Mouse (Mus musculus) adrenal gland, postnatal 4 days (tissue): ENCODE measurements around the gene Pam16. TPM values are rescaled to one million over a fixed set of nuclear protein-coding genes. Genes with fewer than 3 reads are reported as not detected.

ENCODE experiments used
- DNase-seq, 2 experiments: peaks; one replicate each; pipeline ENCODE4 v3.0.0; 2021 to 2022; ENCODE audit warnings: low spot score in 2 of 2, mixed read lengths in 2 of 2
- total RNA-seq, 2 experiments: library from RNA; stranded (reverse); gene quantifications; 2 replicates each; pipeline ENCODE4 v1.2.3; 2021

The Pam16 gene
- total RNA-seq, 2 experiments from 2014 or later: 68.8 to 72.6 TPM

DNA sequence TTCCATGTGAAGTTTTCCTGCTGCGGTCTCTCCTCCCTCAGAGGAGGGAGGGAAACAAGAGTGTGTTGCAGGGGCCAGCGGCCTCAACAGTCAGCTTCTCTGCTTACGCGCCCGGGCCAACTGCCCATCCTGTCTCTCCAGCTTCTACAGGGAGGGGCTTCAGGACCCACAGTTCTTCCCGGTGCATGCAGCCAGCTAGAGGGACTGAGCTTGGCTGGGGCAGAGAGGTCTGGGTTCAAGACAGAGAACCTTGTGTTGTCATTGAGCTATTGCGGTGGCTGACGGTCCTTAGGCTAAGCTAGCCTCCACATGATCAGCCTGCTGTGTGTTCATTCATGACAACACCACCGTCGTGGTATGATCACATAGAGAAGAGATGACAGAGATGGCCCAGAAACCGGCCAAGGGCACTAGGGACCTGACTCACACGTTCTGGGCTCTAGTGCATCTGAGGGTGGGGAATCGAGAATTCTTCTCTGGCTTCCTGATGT, 22.9 kb upstream of the Pam16 start:
- DNase-seq: no peak

GRCm38 (mm10) chr16:4646831-4647230, 22.0 kb upstream of the Pam16 start:
- DNase-seq: no peak

DNA sequence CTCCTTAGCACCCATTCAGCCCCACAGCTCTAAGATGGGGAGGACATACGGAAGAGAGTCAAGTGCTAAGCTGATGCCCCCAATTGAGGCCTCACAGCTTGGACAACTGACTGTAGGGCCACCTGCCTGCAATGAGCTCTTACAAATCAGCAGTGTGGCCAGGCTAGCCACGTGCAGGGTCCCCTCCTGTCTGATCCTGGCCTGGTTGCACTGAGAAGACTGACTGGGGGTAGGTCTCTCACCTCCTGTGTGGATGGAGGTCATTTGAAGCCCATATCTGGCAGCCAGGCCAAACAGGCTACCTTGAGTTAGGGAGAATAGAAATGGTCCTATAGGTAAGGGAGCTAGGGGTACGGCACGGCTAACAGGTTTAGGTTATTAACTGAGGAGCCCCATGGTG, 21.1 kb upstream of the Pam16 start:
- DNase-seq: no peak

DNA sequence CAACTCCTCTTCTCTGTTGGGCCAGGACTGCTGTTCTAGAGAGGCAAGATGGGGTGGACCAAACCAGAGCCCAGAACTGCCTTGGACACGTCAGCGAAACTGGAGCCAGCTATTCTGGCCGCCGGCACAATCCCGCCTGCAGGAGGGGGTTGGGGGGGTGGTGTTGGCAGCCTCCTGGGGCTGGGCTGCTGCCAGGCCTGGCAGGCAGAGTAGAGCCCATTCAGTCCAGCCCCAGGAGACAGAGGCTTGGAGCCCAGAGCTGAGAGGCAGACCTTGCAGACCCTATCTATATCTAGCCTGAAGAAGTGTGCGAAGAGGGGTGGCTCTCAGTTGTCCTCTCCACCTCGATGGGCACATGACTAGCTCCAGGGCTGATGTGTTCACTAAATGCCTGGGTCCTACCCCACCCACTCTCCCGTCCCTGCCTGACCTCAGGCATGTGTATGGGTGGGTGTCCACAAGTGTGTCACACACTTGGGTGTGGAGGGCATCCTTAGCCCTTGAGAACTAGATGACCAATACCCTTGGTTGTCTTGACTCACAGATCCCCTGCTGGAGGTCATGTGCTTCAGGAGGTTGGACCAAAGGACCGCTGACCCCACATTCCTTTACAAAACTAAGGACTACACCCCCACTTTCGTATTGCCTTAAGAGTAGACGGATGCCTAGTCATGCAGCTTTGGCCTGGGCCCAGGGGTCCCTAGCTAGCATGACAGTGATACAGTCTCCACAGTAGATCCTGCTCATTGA, 19.1 kb upstream of the Pam16 start:
- peak in 1 of 2 experiments; percentile 63 for DNase-seq

GRCm38 (mm10) chr16:4642937-4643336, 18.1 kb upstream of the Pam16 start:
- DNase-seq: no peak

- DNase-seq: no peak
Observed at GRCm38 (mm10) chr16:4642190-4642589, 17.4 kb upstream of the Pam16 start.

DNA sequence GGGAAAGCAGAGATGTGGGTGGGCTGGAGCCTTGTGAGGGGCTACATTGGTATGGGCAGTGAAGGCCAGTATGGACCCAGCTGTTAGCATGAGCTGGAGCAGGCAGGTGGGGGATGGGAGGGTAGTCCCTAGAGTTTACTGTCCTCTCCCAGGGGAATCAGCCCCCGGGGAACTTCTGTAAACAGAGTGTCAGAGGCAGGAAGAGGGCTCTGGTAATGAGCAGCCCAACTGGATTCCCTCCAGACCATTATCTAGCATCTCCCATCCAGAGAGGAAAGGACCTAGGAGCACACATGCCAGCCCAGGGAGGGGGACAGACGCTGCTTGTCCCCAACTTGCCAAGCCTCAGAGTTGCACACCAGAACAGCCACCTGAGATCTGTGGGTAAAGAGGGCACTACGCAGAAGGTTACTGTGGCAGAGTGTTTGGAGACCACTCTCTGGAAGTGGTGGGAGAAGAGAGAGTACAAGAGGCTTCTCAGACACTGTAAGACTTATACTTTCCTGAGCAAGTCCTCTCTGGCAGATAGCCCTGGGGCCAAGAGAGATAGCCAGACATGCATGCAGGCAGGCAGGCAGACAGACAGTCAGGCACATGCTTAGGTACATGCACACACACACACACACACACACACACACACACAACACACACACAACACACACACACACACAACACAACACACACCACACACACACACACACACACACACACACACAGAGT, 16.5 kb upstream of the Pam16 start:
- no peak for DNase-seq

DNA sequence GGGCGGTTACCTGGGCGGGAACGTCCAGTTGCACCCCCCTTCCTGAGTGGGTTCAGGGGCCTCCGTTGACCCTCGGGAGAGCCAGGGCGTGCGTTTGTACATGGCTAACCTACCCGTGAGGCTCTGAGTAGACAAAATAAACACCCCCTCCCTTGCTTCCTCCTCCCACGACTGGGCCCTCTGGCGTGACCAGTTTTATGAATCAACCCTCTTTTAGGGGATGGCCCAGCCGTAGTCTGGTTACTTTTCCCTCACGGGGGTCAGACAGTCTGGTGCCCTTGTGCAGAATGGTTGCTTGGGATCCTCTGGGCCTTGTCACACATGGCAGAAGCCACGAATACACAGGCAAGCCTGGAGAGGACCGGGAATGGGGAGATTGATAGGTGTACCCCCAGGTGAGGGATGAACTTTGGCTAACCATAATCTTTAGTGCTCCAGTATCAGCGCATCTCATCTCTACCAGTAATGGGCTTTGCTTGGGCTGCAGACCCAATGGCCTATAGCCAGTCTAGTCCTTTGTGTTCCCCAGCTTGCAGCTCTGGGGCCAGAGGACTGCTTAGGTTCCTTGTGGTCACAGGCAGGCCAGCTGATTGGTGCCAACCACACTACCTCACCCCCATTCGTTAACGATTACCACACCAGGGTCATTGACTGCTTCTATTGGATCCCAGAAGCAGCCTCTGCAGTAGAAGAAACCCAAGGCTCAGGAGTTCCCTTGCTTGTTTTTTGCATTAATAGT, 15.6 kb upstream of the Pam16 start:
- DNase-seq: no peak

GRCm38 (mm10) chr16:4639831-4640237, 15.0 kb upstream of the Pam16 start, which contains the start of the genes Vasn and Dnaja3:
Gene Vasn (plus strand): TSS chr16:4639941.
Gene Dnaja3 (plus strand): TSS chr16:4639989.
- DNase-seq: peak in 1 of 2 experiments; percentile 74

GRCm38 (mm10) chr16:4638891-4639390, 14.2 kb upstream of the Pam16 start:
- DNase-seq: no peak

- DNase-seq: no peak
Observed at GRCm38 (mm10) chr16:4635760-4636159, 11.0 kb upstream of the Pam16 start.

GRCm38 (mm10) chr16:4634681-4635080, 9.9 kb upstream of the Pam16 start:
- DNase-seq: no peak

DNA sequence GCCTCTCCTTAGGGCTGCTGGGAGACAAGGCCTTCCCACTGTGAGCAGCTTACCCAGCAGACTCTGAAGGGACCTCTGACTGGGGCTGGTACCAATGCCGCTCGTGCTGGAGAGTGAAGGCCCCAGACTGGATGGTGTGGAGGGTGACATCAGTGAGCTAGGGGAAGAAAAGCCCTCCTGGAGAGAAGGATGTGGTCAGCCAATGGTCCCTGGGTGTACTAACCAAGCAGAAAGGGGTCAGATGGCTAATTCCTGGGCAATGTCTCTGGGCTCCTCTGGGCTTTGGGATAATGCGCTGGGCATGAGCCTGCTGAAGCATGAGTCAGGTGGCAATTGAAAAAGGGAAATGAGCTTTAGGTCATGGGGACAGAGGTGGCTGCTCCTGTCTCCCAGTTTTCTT, 8.9 kb upstream of the Pam16 start:
- no peak for DNase-seq

DNA sequence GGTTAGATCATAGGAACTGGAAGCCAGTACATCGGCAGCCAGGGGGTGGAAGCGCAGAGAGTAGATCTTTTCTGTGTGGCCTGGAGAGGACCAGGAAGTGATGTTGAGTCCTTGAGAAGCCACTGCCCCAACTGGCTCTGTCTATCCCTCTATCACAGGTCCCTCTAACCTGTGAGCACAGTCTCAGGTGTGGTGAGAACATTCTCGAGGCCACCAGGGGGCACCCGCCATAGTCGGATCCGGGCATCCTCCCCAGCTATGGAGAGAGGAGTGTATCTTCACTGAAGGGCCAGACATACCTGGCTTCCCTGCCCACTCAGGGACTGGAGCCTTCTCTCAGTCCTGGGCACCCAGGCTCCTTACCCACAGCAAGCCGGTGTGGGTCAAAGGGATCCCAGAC, 7.3 kb upstream of the Pam16 start:
- DNase-seq: no peak

GRCm38 (mm10) chr16:4629950-4630349, 5.2 kb upstream of the Pam16 start:
- DNase-seq: peak; percentile 65 to 82

GRCm38 (mm10) chr16:4628898-4629419, 4.2 kb upstream of the Pam16 start:
- DNase-seq: no peak

DNA sequence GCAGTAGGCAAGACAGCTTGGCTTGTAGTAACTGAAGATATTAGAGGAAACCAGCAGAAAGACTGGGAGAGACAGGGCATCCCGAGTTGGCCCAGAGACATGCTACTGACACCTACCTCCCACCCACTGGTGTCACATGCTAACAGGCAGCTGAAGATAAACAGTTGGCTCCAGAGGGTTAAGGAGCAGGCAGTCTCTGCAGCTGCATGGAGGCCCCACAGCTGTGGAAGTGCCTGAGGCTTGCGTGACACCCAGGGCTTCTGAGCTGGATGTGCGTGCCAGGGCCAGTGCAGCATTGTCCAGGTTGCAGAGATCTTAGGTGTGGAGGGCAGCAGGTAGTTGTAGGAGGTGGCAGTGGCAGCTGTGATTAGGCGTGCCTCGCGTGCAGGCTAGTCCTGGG, 2.3 kb upstream of the Pam16 start:
- DNase-seq: no peak

DNA sequence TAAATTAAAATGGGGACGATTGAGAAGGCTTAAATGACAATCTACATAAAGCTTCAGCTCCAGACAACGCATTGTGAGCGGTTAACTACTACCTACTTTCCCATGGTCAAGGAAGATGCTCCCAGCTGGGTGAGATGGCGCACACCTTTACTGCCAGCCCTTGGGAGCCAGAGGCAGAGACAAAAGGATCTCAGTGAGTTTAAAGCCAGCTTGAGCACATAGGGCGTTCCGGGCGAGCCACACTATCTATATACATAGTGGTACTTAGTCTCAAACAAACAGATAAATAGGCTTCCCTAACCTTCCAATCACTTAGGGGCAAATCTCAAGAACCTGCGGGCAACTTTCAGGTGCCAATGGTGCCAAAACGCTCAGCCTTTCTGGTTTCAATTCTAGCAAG, 714 bp downstream of the Pam16 start:
- no peak for DNase-seq

- DNase-seq: no peak
Observed at GRCm38 (mm10) chr16:4616829-4617228, 8.0 kb downstream of the Pam16 start.

GRCm38 (mm10) chr16:4615297-4615696, 9.5 kb downstream of the Pam16 start:
- no peak for DNase-seq

DNA sequence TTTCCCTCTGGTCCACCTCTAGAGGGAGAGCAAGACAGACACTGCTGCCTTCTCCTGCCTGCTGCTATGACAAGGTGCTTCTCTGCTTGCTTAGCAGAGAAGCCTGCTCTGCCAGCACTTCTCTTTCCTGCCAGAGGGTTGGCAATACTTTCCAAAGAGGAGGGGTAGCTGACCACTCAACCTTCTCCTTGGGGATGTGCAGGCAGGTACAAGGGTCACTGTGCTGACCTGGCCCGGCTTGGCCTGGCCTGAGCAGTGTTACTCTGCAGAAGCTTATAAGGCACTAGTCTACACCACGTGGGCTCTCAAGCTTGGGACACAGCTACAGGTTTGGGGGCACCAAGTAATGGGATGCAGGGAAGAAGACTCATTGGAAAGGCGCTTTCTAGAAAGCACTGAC, 10.1 kb downstream of the Pam16 start:
- no peak for DNase-seq
